Mouse (Mus musculus) adrenal gland (tissue): ENCODE measurements around the gene Tbc1d16.
"Not testable (repeated sequence)": the region's sequence is repeated elsewhere in the genome, so short reads cannot be mapped to it uniquely, and the experiment has no call there.

Experiments
- intact Hi-C: fragments of 180-260 bp; cut with DNase I; formaldehyde crosslinking; loops from one replicate; pipeline ENCODE4 v1.15.1; 2025

The Tbc1d16 gene

GRCm38 (mm10) chr11:119124536-119124935 lies 103.8 kb downstream of the Tbc1d16 start:
- intact Hi-C loops = no loop called here

GRCm38 (mm10) chr11:119123522-119124319 lies 104.6 kb downstream of the Tbc1d16 start:
- intact Hi-C loops = no loop called here

DNA sequence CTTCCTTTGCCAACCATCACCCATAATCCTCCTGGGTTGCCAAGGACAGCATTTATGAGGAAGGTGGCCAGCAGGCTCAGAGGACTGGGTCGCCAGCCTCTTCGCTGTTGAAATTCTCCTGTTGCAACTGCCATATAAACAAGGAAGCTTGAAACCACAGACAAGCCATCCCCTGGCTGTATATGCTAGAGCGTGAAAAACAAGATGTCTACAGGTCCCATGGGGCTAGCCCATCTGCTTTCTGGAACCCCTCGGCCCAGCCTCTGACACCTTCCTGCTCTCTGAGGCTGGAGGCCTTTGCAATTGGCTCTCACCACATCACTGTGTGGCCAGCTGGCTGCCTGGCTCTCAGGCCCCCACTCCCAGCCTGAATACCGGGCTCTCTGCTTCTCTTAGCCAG lies 105.9 kb downstream of the Tbc1d16 start:
- intact Hi-C loops = no loop called here

GRCm38 (mm10) chr11:119118905-119119304 lies 109.4 kb downstream of the Tbc1d16 start:
- intact Hi-C loops = no loop called here

DNA sequence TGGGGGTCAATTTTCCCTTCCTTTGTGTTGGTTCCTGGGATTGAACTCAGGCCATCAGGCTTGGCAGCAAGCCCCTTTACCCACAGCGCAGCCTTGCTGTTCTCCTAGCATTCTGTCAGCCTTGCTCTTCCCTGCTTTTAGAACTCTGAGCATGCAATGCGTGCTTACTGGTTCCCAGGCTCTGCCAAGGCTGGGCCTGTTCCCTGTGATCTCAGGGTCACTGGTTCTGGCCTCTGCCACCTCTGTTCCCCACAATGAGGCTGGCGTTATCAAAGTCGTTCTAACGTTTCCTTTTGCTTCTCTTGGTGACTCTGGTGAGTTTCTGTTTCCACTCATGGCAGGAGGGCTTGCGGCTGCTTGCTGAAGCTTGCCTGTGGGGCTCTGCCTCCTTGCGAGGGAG lies 110.4 kb downstream of the Tbc1d16 start:
- intact Hi-C loops = no loop called here

GRCm38 (mm10) chr11:119116992-119117391 lies 111.3 kb downstream of the Tbc1d16 start:
- intact Hi-C loops = no loop called here

- intact Hi-C loops = no loop called here
Measured at GRCm38 (mm10) chr11:119112721-119113120, 115.6 kb downstream of the Tbc1d16 start.

- intact Hi-C loops = no loop called here
Measured at GRCm38 (mm10) chr11:119111345-119111744, 117.0 kb downstream of the Tbc1d16 start.

DNA sequence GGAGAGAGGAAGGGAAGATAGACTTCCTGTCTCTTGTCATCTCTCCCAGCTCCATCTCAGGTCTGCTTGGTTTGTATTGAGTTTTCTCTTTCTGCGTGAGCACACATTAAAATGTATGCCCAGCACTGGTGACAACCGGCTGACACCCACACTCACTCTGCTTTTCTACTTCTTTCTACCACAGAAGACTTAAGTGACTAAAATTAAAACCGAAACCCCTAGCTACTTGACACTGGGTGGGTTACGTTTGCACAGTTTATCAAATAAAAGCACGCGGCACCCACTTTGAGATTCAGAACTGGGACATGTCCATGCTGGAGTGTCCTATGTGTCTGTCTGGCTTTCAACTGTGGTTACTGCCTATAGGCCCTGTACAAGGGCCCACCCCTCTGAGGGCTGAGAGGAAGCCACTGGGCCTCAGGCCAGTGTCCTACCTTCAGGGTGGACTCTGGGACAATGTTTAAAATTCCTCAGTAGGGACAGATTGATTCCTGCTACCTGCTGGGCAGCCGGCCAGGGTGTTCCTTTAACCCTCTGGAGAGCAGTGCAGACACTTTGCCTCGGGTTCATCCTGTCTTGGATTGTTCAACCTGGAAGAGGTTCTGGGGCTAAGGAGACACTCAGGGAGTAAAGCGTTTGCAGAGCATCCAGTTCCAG lies 118.8 kb downstream of the Tbc1d16 start:
- intact Hi-C loops = no loop called here

- intact Hi-C loops = no loop called here
Measured at GRCm38 (mm10) chr11:119108573-119109263, 119.6 kb downstream of the Tbc1d16 start.

DNA sequence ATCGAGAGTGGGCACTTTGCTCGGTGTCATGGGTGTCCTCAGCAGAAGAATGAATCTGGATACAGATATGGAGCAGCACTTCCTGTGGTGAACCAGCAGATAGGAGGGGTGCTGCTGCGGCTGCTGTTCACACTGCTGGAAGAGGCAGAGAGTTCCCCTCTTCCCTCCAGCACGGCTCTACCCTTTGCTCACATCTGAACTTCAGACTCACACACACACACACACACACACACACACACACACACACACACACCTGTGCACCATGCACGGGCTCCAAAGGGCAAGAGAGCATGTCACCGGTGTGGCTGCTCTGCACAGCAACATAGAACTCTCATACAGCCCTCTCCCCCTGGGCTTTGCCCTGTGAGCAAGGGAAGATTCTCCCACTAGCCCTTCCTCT lies 122.0 kb downstream of the Tbc1d16 start:
- intact Hi-C loops = no loop called here

DNA sequence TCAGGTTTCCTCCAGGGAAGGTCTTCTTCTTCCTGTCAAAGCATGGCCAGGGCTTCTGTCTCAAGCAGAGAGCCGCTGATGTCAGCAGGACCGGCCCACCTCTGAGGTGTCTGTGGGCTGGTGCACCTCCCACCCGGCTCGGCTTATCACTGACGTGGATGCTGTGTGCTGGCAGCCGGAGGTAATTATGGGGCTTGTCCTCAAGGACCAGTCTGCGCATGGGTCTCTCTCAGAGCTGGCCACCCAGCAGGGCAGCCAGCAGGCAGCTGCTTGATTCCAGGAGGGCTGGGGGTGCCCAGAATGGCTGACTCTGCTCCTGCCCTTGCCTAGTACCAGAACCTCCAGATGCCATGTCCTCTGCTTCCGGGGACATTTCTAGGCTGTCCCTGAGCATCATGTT lies 122.6 kb downstream of the Tbc1d16 start:
- intact Hi-C loops = no loop called here

GRCm38 (mm10) chr11:119105071-119105609 lies 123.2 kb downstream of the Tbc1d16 start:
- intact Hi-C loops = no loop called here

GRCm38 (mm10) chr11:119103991-119104390 lies 124.3 kb downstream of the Tbc1d16 start:
- intact Hi-C loops = no loop called here

- intact Hi-C loops = not testable (repeated sequence)
Measured at GRCm38 (mm10) chr11:119100355-119100754, 127.9 kb downstream of the Tbc1d16 start.

DNA sequence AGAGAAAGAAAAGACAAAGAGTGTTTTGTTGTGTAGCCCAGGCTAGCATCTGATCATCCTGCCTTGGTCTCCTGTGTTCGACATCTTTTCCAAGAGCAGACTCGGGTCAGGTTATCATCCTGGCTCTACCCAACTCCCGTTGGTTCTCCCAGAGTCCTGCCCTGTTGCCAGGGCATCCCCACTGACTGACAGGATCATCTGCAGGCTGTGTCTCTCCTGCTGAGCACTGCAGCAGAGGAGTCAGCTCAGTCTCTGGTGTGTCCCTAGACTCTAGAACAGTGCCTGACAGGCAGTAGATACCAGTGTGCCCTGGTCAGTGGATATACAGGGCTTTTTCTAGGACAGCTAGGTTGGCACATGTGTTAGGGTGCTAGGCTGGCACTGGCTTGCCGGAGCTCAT lies 130.1 kb downstream of the Tbc1d16 start:
- intact Hi-C loops = no loop called here

GRCm38 (mm10) chr11:119095441-119095840 lies 132.9 kb downstream of the Tbc1d16 start:
- intact Hi-C loops = no loop called here

DNA sequence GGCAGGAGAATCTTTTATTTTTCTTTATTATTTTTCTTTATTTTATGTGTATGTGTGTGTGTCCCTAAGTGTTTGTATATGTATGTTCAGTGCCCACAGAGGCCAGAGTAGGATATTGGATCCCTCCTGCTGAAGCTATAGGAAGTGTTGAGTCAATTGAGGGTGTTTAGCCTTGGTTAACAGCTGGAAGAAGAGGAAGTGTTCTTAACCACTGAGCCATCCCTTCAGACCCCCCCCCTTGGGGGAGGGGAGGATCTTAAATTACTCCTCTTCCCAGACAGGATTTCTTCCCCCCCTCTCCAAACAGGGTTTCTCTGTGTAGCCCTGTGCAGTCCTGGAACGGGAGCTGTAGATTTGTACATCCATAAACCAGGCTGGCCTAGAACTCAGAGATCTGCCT lies 135.0 kb downstream of the Tbc1d16 start:
- intact Hi-C loops = no loop called here
